Mouse (Mus musculus): ENCODE results near the gene Btnl6.
"Not testable (repeated sequence)": the region's sequence is repeated elsewhere in the genome, so short reads cannot be mapped to it uniquely, and the experiment has no call there.

Gene Btnl6

GRCm38 (mm10) chr17:34517252-34517651, at the start of gene Btnl6:
TSS of gene Btnl6 (minus strand) at chr17:34517352.
- DNase-seq (ENCODE audit: low spot score): no peak

- no peak for DNase-seq (ENCODE audit: low spot score)
Measured at GRCm38 (mm10) chr17:34564796-34565195, 47.6 kb upstream of the Btnl6 start.

- no peak for DNase-seq (ENCODE audit: low spot score)
Measured at GRCm38 (mm10) chr17:34564003-34564421, 46.9 kb upstream of the Btnl6 start, which contains the start of gene Notch4. TSS of gene Notch4 (plus strand) at chr17:34564268.

GRCm38 (mm10) chr17:34563354-34563753, 46.2 kb upstream of the Btnl6 start:
- DNase-seq (ENCODE audit: low spot score): no peak

- no peak for DNase-seq (ENCODE audit: low spot score)
Measured at GRCm38 (mm10) chr17:34562595-34562994, 45.4 kb upstream of the Btnl6 start.

GRCm38 (mm10) chr17:34561200-34561599, 44.0 kb upstream of the Btnl6 start:
- no peak for DNase-seq (ENCODE audit: low spot score)

- DNase-seq (ENCODE audit: low spot score): no peak
Measured at GRCm38 (mm10) chr17:34560438-34560837, 43.3 kb upstream of the Btnl6 start.

GRCm38 (mm10) chr17:34559895-34560294, 42.7 kb upstream of the Btnl6 start:
- DNase-seq (ENCODE audit: low spot score): no peak

- no peak for DNase-seq (ENCODE audit: low spot score)
Measured at GRCm38 (mm10) chr17:34559116-34559515, 42.0 kb upstream of the Btnl6 start.

GRCm38 (mm10) chr17:34557411-34557810, 40.3 kb upstream of the Btnl6 start:
- DNase-seq (ENCODE audit: low spot score): no peak

- DNase-seq (ENCODE audit: low spot score): no peak
Measured at GRCm38 (mm10) chr17:34556406-34556805, 39.3 kb upstream of the Btnl6 start.

- peak; percentile 77 for DNase-seq (ENCODE audit: low spot score)
Measured at GRCm38 (mm10) chr17:34555483-34555882, 38.3 kb upstream of the Btnl6 start.

GRCm38 (mm10) chr17:34549843-34550242, 32.7 kb upstream of the Btnl6 start:
- DNase-seq (ENCODE audit: low spot score): no peak

- no peak for DNase-seq (ENCODE audit: low spot score)
Measured at GRCm38 (mm10) chr17:34549156-34549555, 32.0 kb upstream of the Btnl6 start.

GRCm38 (mm10) chr17:34547601-34548000, 30.4 kb upstream of the Btnl6 start:
- no peak for DNase-seq (ENCODE audit: low spot score)

GRCm38 (mm10) chr17:34546797-34547196, 29.6 kb upstream of the Btnl6 start:
- DNase-seq (ENCODE audit: low spot score): no peak

GRCm38 (mm10) chr17:34543567-34543966, 26.4 kb upstream of the Btnl6 start:
- not testable (repeated sequence) for DNase-seq (ENCODE audit: low spot score)

GRCm38 (mm10) chr17:34532671-34533070, 15.5 kb upstream of the Btnl6 start:
- DNase-seq (ENCODE audit: low spot score): no peak

GRCm38 (mm10) chr17:34519001-34519400, 1.8 kb upstream of the Btnl6 start:
- no peak for DNase-seq (ENCODE audit: low spot score)

GRCm38 (mm10) chr17:34518571-34518970, 1.4 kb upstream of the Btnl6 start:
- DNase-seq (ENCODE audit: low spot score): not testable (repeated sequence)

- no peak for DNase-seq (ENCODE audit: low spot score)
Measured at GRCm38 (mm10) chr17:34517795-34518194, 643 bp upstream of the Btnl6 start.

- no peak for DNase-seq (ENCODE audit: low spot score)
Measured at GRCm38 (mm10) chr17:34516514-34516913, 638 bp downstream of the Btnl6 start.

GRCm38 (mm10) chr17:34511723-34512122, 5.4 kb downstream of the Btnl6 start:
- DNase-seq (ENCODE audit: low spot score): not testable (repeated sequence)

GRCm38 (mm10) chr17:34507591-34507990, 9.6 kb downstream of the Btnl6 start:
- DNase-seq (ENCODE audit: low spot score): no peak

- not testable (repeated sequence) for DNase-seq (ENCODE audit: low spot score)
Measured at GRCm38 (mm10) chr17:34497726-34498125, 19.4 kb downstream of the Btnl6 start.
